Comparison of ENCODE assay signal across 10 mouse cellular contexts in the genomic region with DNA sequence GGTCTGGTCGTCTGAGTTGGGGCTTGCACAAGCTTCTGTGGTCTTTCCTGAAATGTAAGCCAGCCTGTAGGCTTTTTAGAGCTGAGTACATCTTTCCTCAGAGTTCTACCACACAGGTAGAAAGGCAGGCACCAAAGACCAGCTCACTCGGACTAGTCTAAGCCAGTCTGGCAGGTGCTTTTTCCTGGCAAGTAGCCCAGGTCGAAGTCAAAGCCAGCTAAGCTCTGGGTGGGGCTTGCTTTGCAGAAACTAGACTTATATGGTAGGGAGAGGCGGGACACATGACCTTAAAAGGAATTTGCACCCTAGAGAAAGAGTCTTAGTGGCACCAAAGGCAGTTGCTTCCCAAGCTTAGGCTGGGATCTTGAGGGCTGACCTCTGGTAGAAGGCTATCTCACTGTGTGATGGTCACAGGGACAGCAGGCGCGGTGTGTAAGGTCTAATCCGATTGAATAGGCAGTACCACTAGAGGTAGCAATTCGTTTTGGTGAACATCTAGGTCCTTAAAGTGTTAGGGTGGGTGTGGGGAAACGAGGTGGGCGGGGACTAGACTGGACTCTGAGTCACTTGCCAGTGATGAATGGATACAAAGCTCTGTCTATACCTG. TPM values are rescaled to one million over a fixed set of nuclear protein-coding genes. Genes with fewer than 3 reads are reported as not detected.
DNase-seq lines count a peak whose midpoint lies in the region; ATAC-seq and TF ChIP-seq lines count a peak whose summit lies in the region.
"Not testable (repeated sequence)": the region's sequence is repeated elsewhere in the genome, so short reads cannot be mapped to it uniquely, and the experiment has no call there.
"Had no signal": no experiment of that assay in that cellular context is flagged by ENCODE, and none has a peak within 500 bp of the region (broad histone marks: within the 10 kb centered on the region; RNA-seq: fewer than 3 reads in every experiment).

No protein-coding gene starts in this region.

- not testable (repeated sequence) for H3K36me3 ChIP-seq in heart, embryonic 15.5 days; liver, embryonic 11.5 days (ENCODE audit: control insufficient read depth, insufficient read depth, low read length); midbrain, embryonic 12.5 days; stomach, postnatal 0 days (ENCODE audit: control insufficient read depth, insufficient read depth, low read length)

- TF ChIP-seq CTCF in stomach, postnatal 0 days (IDR thresholded peaks at IDR 0.05; ENCODE audit: low read depth) = peak; percentile 27; the same call in 1 of the 2 replicates

- peak overlapping the region; percentile 51 for H3K4me2 ChIP-seq in heart, embryonic 15.5 days
- H3K4me2 ChIP-seq in liver, embryonic 11.5 days = peak overlapping the region; percentile 65
- peak overlapping the region; percentile 21; the same call in 1 of the 2 replicates for H3K4me2 ChIP-seq in midbrain, embryonic 12.5 days (replicated peaks)
- H3K4me2 ChIP-seq in stomach, postnatal 0 days (replicated peaks; ENCODE audit: low read depth) = peak overlapping the region; percentile 34

- not testable (repeated sequence) for TF ChIP-seq EP300 in stomach, postnatal 0 days (optimal IDR thresholded peaks at IDR 0.05)

- not testable (repeated sequence) for H3K27ac ChIP-seq in heart, embryonic 15.5 days; midbrain, embryonic 12.5 days (replicated peaks)
- H3K27ac ChIP-seq in liver, embryonic 11.5 days (ENCODE audit: low read depth, low read length) = peak overlapping the region; percentile 21; the same call in 1 of the 2 replicates
- H3K27ac ChIP-seq in stomach, postnatal 0 days (replicated peaks) = peak overlapping the region; percentile 87

- ATAC-seq in erythroid progenitor cell, adult 5-6 weeks (replicated peaks; ENCODE audit: low FRiP score, poor library complexity, severe bottlenecking) = peak; percentile 79
- peak; percentile 76 for ATAC-seq in heart, embryonic 15.5 days (replicated peaks; ENCODE audit: insufficient number of reproducible peaks, insufficient read depth, low FRiP score, low read depth)
- peak; percentile 78 for ATAC-seq in liver, embryonic 11.5 days (replicated peaks; ENCODE audit: low FRiP score)
- ATAC-seq in midbrain, embryonic 12.5 days (ENCODE audit: low FRiP score, low read depth) = peak; percentile 67
- peak; percentile 96 for ATAC-seq in stomach, postnatal 0 days (ENCODE audit: low FRiP score, low TSS enrichment)

- H3K9me3 ChIP-seq in heart, embryonic 15.5 days (replicated peaks); liver, embryonic 11.5 days (ENCODE audit: control insufficient read depth, low read length); midbrain, embryonic 12.5 days; stomach, postnatal 0 days (ENCODE audit: control insufficient read depth, low read length): not testable (repeated sequence)

- DNase-seq in MEL-GATA-1-ER (ENCODE audit: extremely low read depth, low read depth) = peak; percentile 85
- peak; percentile 12 to 15 for DNase-seq in cerebellum, adult 18-20 months
- DNase-seq in kidney, adult 18-20 months = peak; percentile 57
- DNase-seq in liver, embryonic 11.5 days (ENCODE audit: low spot score) = not testable (repeated sequence)
- DNase-seq in stomach, postnatal 0 days (ENCODE audit: low spot score) = peak; percentile 65

- H3K4me1 ChIP-seq in heart, embryonic 15.5 days (replicated peaks); liver, embryonic 11.5 days (replicated peaks; ENCODE audit: control insufficient read depth, insufficient read depth, low read length); midbrain, embryonic 12.5 days; stomach, postnatal 0 days (replicated peaks; ENCODE audit: control insufficient read depth, insufficient read depth): not testable (repeated sequence)

- not testable (repeated sequence) for H3K27me3 ChIP-seq in heart, embryonic 15.5 days; liver, embryonic 11.5 days (replicated peaks; ENCODE audit: control insufficient read depth, insufficient read depth, low read length); stomach, postnatal 0 days (ENCODE audit: control insufficient read depth, insufficient read depth, low read length)
- H3K27me3 ChIP-seq in midbrain, embryonic 12.5 days = peaks cover 21% of the 10 kb centered on the region

- WGBS in heart, embryonic 15.5 days = 31% methylated on average over 8 of the region's 10 CpGs
- 22% methylated on average over 8 of the region's 10 CpGs for whole genome bisulfite sequencing in liver, embryonic 11.5 days
- WGBS in midbrain, embryonic 12.5 days = 36% methylated on average over 7 of the region's 10 CpGs
- WGBS in stomach, postnatal 0 days = 23% methylated on average over 8 of the region's 10 CpGs

- H3K9ac ChIP-seq in heart, embryonic 15.5 days; liver, embryonic 11.5 days (ENCODE audit: low read depth, low read length); midbrain, embryonic 12.5 days (replicated peaks); stomach, postnatal 0 days (ENCODE audit: low read length): not testable (repeated sequence)

- H3K4me3 ChIP-seq in heart, embryonic 15.5 days = peak overlapping the region; percentile 30
- peak overlapping the region; percentile 31 for H3K4me3 ChIP-seq in liver, embryonic 11.5 days (ENCODE audit: low read depth, low read length)
- not testable (repeated sequence) for H3K4me3 ChIP-seq in midbrain, embryonic 12.5 days; stomach, postnatal 0 days (ENCODE audit: low read depth, low read length)

RNA-seq across cellular contexts. Expression of a gene that starts 0.6 kb away (rescaled TPM):
- total RNA-seq in erythroid progenitor cell, adult 5-6 weeks (2015; ENCODE audit: low replicate concordance) = 2.9 and 5.4 TPM in 2 replicates
- total RNA-seq in erythroid progenitor cell, adult 5-6 weeks (2017; ENCODE audit: low replicate concordance) = 2.4 and 12.6 TPM in 2 replicates
- 5.3 and 7.2 TPM in 2 replicates for polyA plus RNA-seq in heart, embryonic 15.5 days (2015; fragmentation: Nextera tagmentation; extraction: Ambion mirVana)
- 7.7 and 8.8 TPM in 2 replicates for polyA plus RNA-seq in liver, embryonic 11.5 days (2014; fragmentation: Nextera tagmentation; extraction: Ambion mirVana)
- 3.2 and 4.1 TPM in 2 replicates for polyA plus RNA-seq in midbrain, embryonic 12.5 days (2016; fragmentation: Nextera tagmentation; extraction: Ambion mirVana)
- polyA plus RNA-seq in stomach, postnatal 0 days (2015; fragmentation: Nextera tagmentation; extraction: Ambion mirVana) = 39.7 and 43.4 TPM in 2 replicates

RNA-seq across cellular contexts. Expression of a gene that starts 16.3 kb away (rescaled TPM):
- total RNA-seq in erythroid progenitor cell, adult 5-6 weeks (2015; ENCODE audit: low replicate concordance) = not detected in 2 replicates
- total RNA-seq in erythroid progenitor cell, adult 5-6 weeks (2017; ENCODE audit: low replicate concordance) = not detected in 2 replicates
- polyA plus RNA-seq in heart, embryonic 15.5 days (2015; fragmentation: Nextera tagmentation; extraction: Ambion mirVana) = not detected in 2 replicates
- polyA plus RNA-seq in liver, embryonic 11.5 days (2014; fragmentation: Nextera tagmentation; extraction: Ambion mirVana) = not detected in 2 replicates
- polyA plus RNA-seq in midbrain, embryonic 12.5 days (2016; fragmentation: Nextera tagmentation; extraction: Ambion mirVana) = not detected in 2 replicates
- not detected in 2 replicates for polyA plus RNA-seq in stomach, postnatal 0 days (2015; fragmentation: Nextera tagmentation; extraction: Ambion mirVana)
- total RNA-seq: left cerebral cortex, postnatal 36 days had no signal
- polyA plus RNA-seq: frontal cortex, adult 2 months had no signal

RNA-seq across cellular contexts. Expression of a gene that starts 34.1 kb away (rescaled TPM):
- total RNA-seq in erythroid progenitor cell, adult 5-6 weeks (2015; ENCODE audit: low replicate concordance) = not detected in 2 replicates
- not detected in 2 replicates for total RNA-seq in erythroid progenitor cell, adult 5-6 weeks (2017; ENCODE audit: low replicate concordance)
- polyA plus RNA-seq in heart, embryonic 15.5 days (2015; fragmentation: Nextera tagmentation; extraction: Ambion mirVana) = 3.8 and 4.4 TPM in 2 replicates
- polyA plus RNA-seq in liver, embryonic 11.5 days (2014; fragmentation: Nextera tagmentation; extraction: Ambion mirVana) = 1.7 and 2.6 TPM in 2 replicates
- 0.28 TPM in 1 of 2 replicates, not detected in the other for polyA plus RNA-seq in midbrain, embryonic 12.5 days (2016; fragmentation: Nextera tagmentation; extraction: Ambion mirVana)
- polyA plus RNA-seq in stomach, postnatal 0 days (2015; fragmentation: Nextera tagmentation; extraction: Ambion mirVana) = 37.3 and 42.0 TPM in 2 replicates
- total RNA-seq: left cerebral cortex, postnatal 36 days had no signal
- polyA plus RNA-seq: frontal cortex, adult 2 months had no signal
